Mouse (Mus musculus) MEL (cell line): ENCODE data around the gene Nol6. TPM values are rescaled to one million over a fixed set of nuclear protein-coding genes. Genes with fewer than 3 reads are reported as not detected.

ENCODE experiments used
- DNase-seq: peaks from one replicate; pipeline ENCODE4 v3.0.0; 2011; ENCODE audit warnings: low read depth, low spot score
- H3K27ac ChIP-seq: 2 replicates; pipeline ENCODE4 v1.5.1; 2012; ENCODE audit warnings: low read depth, mild to moderate bottlenecking, control low read depth, low read length, moderate library complexity; ENCODE audit not compliant: control insufficient read depth
- H3K27me3 ChIP-seq, 2 experiments: fragments of 150-350 bp in 1 of 2; sonication (generic) in 1 of 2; 2 replicates each; pipeline ENCODE4 v1.6.1; 2012; ENCODE audit warnings: low read length in 2 of 2, mild to moderate bottlenecking in 2 of 2, improper control_type of control experiment in 1 of 2, moderate library complexity in 1 of 2; ENCODE audit not compliant: insufficient read depth in 2 of 2, control insufficient read depth in 1 of 2
- H3K36me3 ChIP-seq, 2 experiments: 2 replicates each; pipeline ENCODE4 v1.6.1; 2012 to 2014; ENCODE audit warnings: low read length in 2 of 2, improper control_type of control experiment in 1 of 2, inconsistent platforms in 1 of 2, mild to moderate bottlenecking in 1 of 2; ENCODE audit not compliant: insufficient read depth in 2 of 2, control insufficient read depth in 1 of 2
- H3K4me1 ChIP-seq, 2 experiments: fragments of 150-350 bp in 1 of 2; sonication (generic) in 1 of 2; 2 replicates each; pipeline ENCODE4 v1.6.1; 2012; ENCODE audit warnings: low read length in 2 of 2, improper control_type of control experiment in 1 of 2, mild to moderate bottlenecking in 1 of 2; ENCODE audit not compliant: insufficient read depth in 2 of 2, control insufficient read depth in 1 of 2
- H3K4me3 ChIP-seq, 2 experiments: fragments of 150-350 bp in 1 of 2; sonication (generic) in 1 of 2; 2 replicates each; pipeline ENCODE4 v1.5.1; 2012; ENCODE audit warnings: low read depth in 2 of 2, low read length in 2 of 2, mild to moderate bottlenecking in 2 of 2, moderate library complexity in 2 of 2, control low read depth in 1 of 2, improper control_type of control experiment in 1 of 2; ENCODE audit not compliant: control insufficient read depth in 1 of 2, insufficient read depth in 1 of 2
- H3K79me2 ChIP-seq: 2 replicates; pipeline ENCODE4 v1.6.1; 2012; ENCODE audit warnings: mild to moderate bottlenecking, low read length, moderate library complexity; ENCODE audit not compliant: control insufficient read depth, poor library complexity, insufficient read depth
- H3K9ac ChIP-seq: 2 replicates; pipeline ENCODE4 v1.6.1; 2012; ENCODE audit warnings: low read depth, mild to moderate bottlenecking, control low read depth, low read length, moderate library complexity; ENCODE audit not compliant: control insufficient read depth, poor library complexity, severe bottlenecking
- H3K9me3 ChIP-seq: fragments of 150-350 bp; sonication (generic); replicated peaks from 2 replicates; pipeline ENCODE4 v1.6.1; 2012; ENCODE audit warnings: mild to moderate bottlenecking, low read length, improper control_type of control experiment, moderate library complexity; ENCODE audit not compliant: insufficient read depth
- BHLHE40 ChIP-seq: IDR thresholded peaks from 2 replicates; pipeline ENCODE4 v1.6.1; 2012; ENCODE audit warnings: low read depth, mild to moderate bottlenecking, inconsistent platforms, low read length, improper control_type of control experiment, borderline replicate concordance
- CHD1 ChIP-seq: IDR thresholded peaks from 2 replicates; pipeline ENCODE4 v1.6.1; 2012; ENCODE audit warnings: low read depth, mild to moderate bottlenecking, inconsistent platforms, low read length, improper control_type of control experiment
- E2F4 ChIP-seq: IDR thresholded peaks from 2 replicates; pipeline ENCODE4 v1.6.1; 2011; ENCODE audit warnings: low read depth, low read length, improper control_type of control experiment, borderline replicate concordance
- EP300 ChIP-seq, 2 experiments: IDR thresholded peaks; 2 replicates each; pipeline ENCODE4 v1.6.1; 2011; ENCODE audit warnings: improper control_type of control experiment in 2 of 2, low read length in 2 of 2, low read depth in 1 of 2, mild to moderate bottlenecking in 1 of 2
- ETS1 ChIP-seq: IDR thresholded peaks from 2 replicates; pipeline ENCODE4 v1.6.1; 2012; ENCODE audit warnings: low read depth, mild to moderate bottlenecking, inconsistent platforms, low read length, improper control_type of control experiment, moderate library complexity
- GABPA ChIP-seq: IDR thresholded peaks from 2 replicates; pipeline ENCODE4 v1.6.1; 2012; ENCODE audit warnings: low read depth, mild to moderate bottlenecking, inconsistent platforms, low read length, improper control_type of control experiment, moderate library complexity
- GATA1 ChIP-seq: IDR thresholded peaks from 2 replicates; pipeline ENCODE4 v1.6.1; 2011; ENCODE audit warnings: low read depth, low read length, improper control_type of control experiment
- HCFC1 ChIP-seq: IDR thresholded peaks from 2 replicates; pipeline ENCODE4 v1.6.1; 2012; ENCODE audit warnings: low read depth, mild to moderate bottlenecking, inconsistent platforms, low read length, improper control_type of control experiment, moderate library complexity
- MAX ChIP-seq: IDR thresholded peaks from 2 replicates; pipeline ENCODE4 v1.6.1; 2011; ENCODE audit warnings: low read length, improper control_type of control experiment
- MAZ ChIP-seq: IDR thresholded peaks from 2 replicates; pipeline ENCODE4 v1.6.1; 2012; ENCODE audit warnings: low read depth, mild to moderate bottlenecking, inconsistent platforms, low read length, improper control_type of control experiment
- MXI1 ChIP-seq: IDR thresholded peaks from 2 replicates; pipeline ENCODE4 v1.6.1; 2011; ENCODE audit warnings: mild to moderate bottlenecking, low read depth, low read length, improper control_type of control experiment
- MYC ChIP-seq: IDR thresholded peaks from 2 replicates; pipeline ENCODE4 v1.6.1; 2011; ENCODE audit warnings: low read depth, mild to moderate bottlenecking, low read length, improper control_type of control experiment, moderate library complexity
- NRF1 ChIP-seq: IDR thresholded peaks from 2 replicates; pipeline ENCODE4 v1.6.1; 2014; ENCODE audit warnings: low read depth, mild to moderate bottlenecking, inconsistent platforms, low read length, improper control_type of control experiment, moderate library complexity; ENCODE audit not compliant: poor library complexity, insufficient read depth, severe bottlenecking
- POLR2A ChIP-seq, 2 experiments: IDR thresholded peaks; 2 replicates each; pipeline ENCODE4 v1.6.1; 2011 to 2012; ENCODE audit warnings: low read length in 2 of 2, mild to moderate bottlenecking in 2 of 2, control low read depth in 1 of 2, improper control_type of control experiment in 1 of 2, low read depth in 1 of 2, moderate library complexity in 1 of 2; ENCODE audit not compliant: control insufficient read depth in 1 of 2, insufficient read depth in 1 of 2, poor library complexity in 1 of 2
- POLR2AphosphoS5 ChIP-seq: IDR thresholded peaks from 2 replicates; pipeline ENCODE4 v1.6.1; 2012; ENCODE audit warnings: low read depth, borderline replicate concordance, mild to moderate bottlenecking, inconsistent platforms, low read length, moderate library complexity, mixed read lengths
- RAD21 ChIP-seq: IDR thresholded peaks from 2 replicates; pipeline ENCODE4 v1.6.1; 2011; ENCODE audit warnings: mild to moderate bottlenecking, low read depth, low read length, improper control_type of control experiment
- SMC3 ChIP-seq: IDR thresholded peaks from 2 replicates; pipeline ENCODE4 v1.6.1; 2011; ENCODE audit warnings: low read depth, low read length, improper control_type of control experiment
- TAL1 ChIP-seq: IDR thresholded peaks from 2 replicates; pipeline ENCODE4 v1.6.1; 2012; ENCODE audit warnings: mild to moderate bottlenecking, inconsistent platforms, low read length, moderate library complexity, mixed read lengths
- TBP ChIP-seq: IDR thresholded peaks from 2 replicates; pipeline ENCODE4 v1.8.0; 2011; ENCODE audit warnings: low read depth, low read length, improper control_type of control experiment
- TCF12 ChIP-seq: IDR thresholded peaks from 2 replicates; pipeline ENCODE4 v1.6.1; 2014; ENCODE audit warnings: low read depth, mild to moderate bottlenecking, inconsistent platforms, low read length, improper control_type of control experiment, moderate library complexity
- UBTF ChIP-seq: IDR thresholded peaks from 2 replicates; pipeline ENCODE4 v1.6.1; 2012; ENCODE audit warnings: low read depth, mild to moderate bottlenecking, inconsistent platforms, low read length, improper control_type of control experiment, moderate library complexity, borderline replicate concordance; ENCODE audit not compliant: insufficient read depth
- USF2 ChIP-seq, 2 experiments: IDR thresholded peaks; 2 replicates each; pipeline ENCODE4 v1.6.1; 2011 to 2012; ENCODE audit warnings: improper control_type of control experiment in 2 of 2, low read length in 2 of 2, borderline replicate concordance in 1 of 2, inconsistent platforms in 1 of 2, low read depth in 1 of 2, mild to moderate bottlenecking in 1 of 2; ENCODE audit not compliant: insufficient read depth in 1 of 2
- ZC3H11A ChIP-seq: IDR thresholded peaks from 2 replicates; pipeline ENCODE4 v1.6.1; 2012; ENCODE audit warnings: low read depth, mild to moderate bottlenecking, inconsistent platforms, low read length, improper control_type of control experiment
- ZMIZ1 ChIP-seq: IDR thresholded peaks from 2 replicates; pipeline ENCODE4 v1.6.1; 2012; ENCODE audit warnings: low read depth, mild to moderate bottlenecking, inconsistent platforms, low read length, improper control_type of control experiment, moderate library complexity
- ZNF384 ChIP-seq: IDR thresholded peaks from 2 replicates; pipeline ENCODE4 v1.6.1; 2012; ENCODE audit warnings: low read depth, mild to moderate bottlenecking, inconsistent platforms, low read length, improper control_type of control experiment
- polyA plus RNA-seq, 2 experiments: library from polyadenylated mRNA; stranded (reverse) in 1 of 2; unstranded in 1 of 2; fragments of >175 nt in 1 of 2; fragments of >200 nt in 1 of 2; gene quantifications; 2 replicates each; pipeline versions ENCODE4 v1.2.1 to v1.2.4; 2012; ENCODE audit warnings: low replicate concordance in 2 of 2, low read depth in 1 of 2; ENCODE audit not compliant: insufficient read length in 2 of 2, insufficient read depth in 1 of 2, missing spikeins in 1 of 2
- total RNA-seq: library from RNA; depleted of rRNA; stranded (reverse); fragments of 300-350 nt; gene quantifications from 2 replicates; pipeline ENCODE4 v1.2.3, GENCODE M21; 2012

Nol6 gene
- total and polyA plus RNA-seq, 3 experiments = 36.6 to 71.2 TPM; not detected in 1

GRCm38 (mm10) chr4:41108717-41109425 lies 15.4 kb downstream of the Nol6 start (continued):
- TF ChIP-seq MYC = no peak
- TF ChIP-seq TBP = no peak
- no peak for TF ChIP-seq RAD21
- no peak for TF ChIP-seq POLR2AphosphoS5
- TF ChIP-seq HCFC1 = no peak
- TF ChIP-seq ZC3H11A = no peak
- TF ChIP-seq TCF12 = no peak
- peak; percentile 19 to 28; a peak in 2 of 4 replicates for TF ChIP-seq EP300 (IDR thresholded peaks at IDR 0.05; ENCODE audit: low read depth in 1 of 2, low read length in 2 of 2)
- peak; percentile 97 for TF ChIP-seq BHLHE40
- TF ChIP-seq USF2 (IDR thresholded peaks at IDR 0.05; ENCODE audit: borderline replicate concordance in 1 of 2, insufficient read depth in 1 of 2, low read depth in 1 of 2, low read length in 2 of 2) = no peak
- no peak for TF ChIP-seq NRF1
- TF ChIP-seq TAL1 = no peak
- no peak for TF ChIP-seq ZNF384
- TF ChIP-seq E2F4 = no peak
- no peak for TF ChIP-seq MAX
- TF ChIP-seq GABPA = no peak
- TF ChIP-seq MAZ = no peak
- TF ChIP-seq GATA1 = peak; percentile 60
- no peak for TF ChIP-seq ZMIZ1

DNA sequence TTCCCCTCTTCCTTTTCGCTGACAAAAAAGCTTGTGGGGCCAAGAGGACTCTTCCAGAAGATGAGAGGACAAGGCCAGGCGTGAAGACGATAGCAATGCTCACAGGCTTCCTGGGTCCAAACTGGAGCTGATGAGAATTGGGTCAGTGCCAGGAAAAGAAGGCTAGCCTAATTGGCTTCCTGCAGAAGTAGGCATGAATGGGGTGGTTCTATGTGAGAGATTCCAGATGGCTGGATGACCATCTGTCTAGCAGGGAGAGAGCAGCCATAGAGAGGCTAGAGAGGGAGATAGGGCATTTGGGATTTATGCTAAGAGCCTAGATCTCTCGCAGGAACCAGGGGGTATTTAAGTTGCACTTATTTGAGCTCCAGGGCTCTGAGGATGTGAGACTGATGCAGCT lies 16.8 kb downstream of the Nol6 start:
- TF ChIP-seq UBTF (no peak), ETS1 (no peak), TCF12 (no peak), HCFC1 (no peak), NRF1 (no peak), MXI1 (no peak), POLR2A (IDR thresholded peaks at IDR 0.05; ENCODE audit: control insufficient read depth in 1 of 2, insufficient read depth in 1 of 2, low read depth in 1 of 2, low read length in 2 of 2, poor library complexity in 1 of 2) (no peak), MAX (no peak), CHD1 (no peak), SMC3 (no peak), ZNF384 (no peak)
- H3K9ac ChIP-seq = no peak overlapping the region

More for the DNA sequence above, 16.8 kb downstream of the Nol6 start:
- peaks cover 0 to 8% of the 10 kb centered on the region in 2 experiments; a peak in 2 of 4 replicates for H3K36me3 ChIP-seq
- H3K79me2 ChIP-seq = no peaks in the 10 kb centered on the region
- H3K9me3 ChIP-seq = no peaks in the 10 kb centered on the region
- H3K27me3 ChIP-seq = no peaks in the 10 kb centered on the region
- no peak overlapping the region for H3K4me3 ChIP-seq
- H3K4me1 ChIP-seq = peaks cover 3 to 14% of the 10 kb centered on the region in 2 experiments; a peak in 3 of 4 replicates
- no peak overlapping the region for H3K27ac ChIP-seq
- DNase-seq = no peak
